Mouse (Mus musculus): ENCODE measurements around the gene Glis3. TPM values are rescaled to one million over a fixed set of nuclear protein-coding genes. Genes with fewer than 3 reads are reported as not detected.

The Glis3 gene
- polyA plus RNA-seq, 1 experiment from 2014 or later = 7.9 TPM

DNA sequence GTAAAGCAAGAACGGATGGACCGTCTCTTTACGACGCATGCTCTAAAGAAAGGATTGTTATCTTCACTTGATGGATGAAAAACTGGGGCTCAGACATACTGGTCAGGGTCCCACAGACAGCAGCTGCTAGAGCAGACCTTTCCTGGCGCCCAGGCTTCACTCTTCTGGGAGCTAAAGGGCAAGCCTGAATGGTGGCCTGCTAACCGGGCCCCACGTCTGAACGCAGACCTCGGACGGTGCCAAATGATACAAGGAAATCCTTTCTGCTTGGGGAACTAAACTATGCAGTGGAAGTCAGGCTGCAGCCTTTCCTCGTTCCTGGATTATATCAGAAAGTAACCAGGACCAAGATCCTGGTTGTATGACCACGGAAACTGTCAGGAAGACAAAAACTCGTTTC is 86.9 kb downstream of the Glis3 start:
- ATAC-seq (ENCODE audit: low FRiP score, low TSS enrichment) = no peak
- no peaks in the 10 kb centered on the region for H3K4me1 ChIP-seq (ENCODE audit: control insufficient read depth, insufficient read depth, low read length)
- no peak overlapping the region for H3K27ac ChIP-seq (ENCODE audit: low read depth, low read length)
- no peaks in the 10 kb centered on the region for H3K27me3 ChIP-seq (ENCODE audit: control insufficient read depth, insufficient read depth, low read length)
- no peak overlapping the region for H3K9ac ChIP-seq (ENCODE audit: low read depth, low read length)
- no peaks in the 10 kb centered on the region for H3K36me3 ChIP-seq (ENCODE audit: control insufficient read depth, insufficient read depth, low read length)
- no peak overlapping the region for H3K4me2 ChIP-seq (replicated peaks; ENCODE audit: low read depth, low read length)
- H3K9me3 ChIP-seq (ENCODE audit: control insufficient read depth, low read length) = no peaks in the 10 kb centered on the region
- no peak overlapping the region for H3K4me3 ChIP-seq (ENCODE audit: low read length)
- 64% methylated on average over 13 of the region's 13 CpGs for WGBS

DNA sequence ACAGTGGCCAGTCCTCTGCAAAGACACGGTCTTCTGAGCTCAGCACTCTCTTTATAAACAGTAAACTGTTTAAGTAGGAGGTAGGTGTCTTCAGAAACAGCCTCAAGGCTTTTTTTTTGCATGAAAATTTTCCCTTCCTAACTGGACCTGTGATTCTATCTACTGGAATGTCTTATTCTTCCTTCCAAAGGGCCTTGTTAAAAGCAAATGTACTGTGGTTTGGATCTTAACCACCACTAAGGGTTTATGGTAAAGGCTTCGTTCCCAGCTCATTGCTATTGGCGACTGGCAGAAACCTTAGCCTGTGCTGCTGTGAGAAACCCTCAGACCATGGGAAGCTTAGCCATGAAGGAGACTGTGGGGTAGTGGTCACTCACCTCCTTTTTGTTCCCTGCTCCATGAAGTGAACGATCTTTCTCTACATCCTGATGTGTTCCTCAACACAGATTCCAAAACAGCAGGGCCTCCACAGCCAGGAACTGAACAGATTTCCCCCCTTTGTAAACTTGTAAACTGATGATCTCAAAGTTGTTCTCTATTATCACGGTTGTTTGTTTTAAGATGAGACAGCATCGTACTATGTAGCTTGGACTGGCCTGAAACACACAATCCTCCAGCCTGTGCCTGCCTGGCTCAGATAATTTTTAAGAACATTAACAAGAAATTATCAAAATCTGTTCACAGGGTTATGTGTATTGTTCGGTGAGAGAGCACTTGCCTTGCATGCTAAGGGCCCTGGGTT is 88.0 kb downstream of the Glis3 start:
- no peak overlapping the region for H3K9ac ChIP-seq (ENCODE audit: low read depth, low read length)
- H3K4me1 ChIP-seq (ENCODE audit: control insufficient read depth, insufficient read depth, low read length) = no peaks in the 10 kb centered on the region
- H3K4me3 ChIP-seq (ENCODE audit: low read length) = no peak overlapping the region
- no peak for ATAC-seq (ENCODE audit: low FRiP score, low TSS enrichment)
- H3K4me2 ChIP-seq (replicated peaks; ENCODE audit: low read depth, low read length) = no peak overlapping the region
- H3K9me3 ChIP-seq (ENCODE audit: control insufficient read depth, low read length) = no peaks in the 10 kb centered on the region
- no peaks in the 10 kb centered on the region for H3K36me3 ChIP-seq (ENCODE audit: control insufficient read depth, insufficient read depth, low read length)
- WGBS = 85% methylated on average over 7 of the region's 7 CpGs
- H3K27me3 ChIP-seq (ENCODE audit: control insufficient read depth, insufficient read depth, low read length) = no peaks in the 10 kb centered on the region
- H3K27ac ChIP-seq (ENCODE audit: low read depth, low read length) = no peak overlapping the region

DNA sequence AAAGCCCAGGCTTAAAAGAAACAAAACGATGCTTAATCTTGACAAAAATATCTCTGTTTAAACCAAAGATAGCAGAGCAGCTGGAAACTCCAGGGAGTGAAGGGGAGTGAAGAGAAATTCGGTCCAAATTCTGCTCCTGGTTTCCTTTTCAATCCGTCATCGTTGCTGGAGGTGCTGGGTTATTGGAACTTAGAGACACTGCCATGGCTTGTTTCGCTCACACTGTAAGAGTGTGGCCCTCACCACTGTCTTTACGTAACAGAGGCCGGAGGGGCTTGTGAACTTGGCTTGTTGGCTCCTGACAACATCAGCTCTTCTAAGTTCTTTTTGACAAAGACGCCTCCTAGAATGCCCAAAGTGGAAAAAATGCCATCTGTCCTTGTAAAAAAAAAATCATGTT is 99.4 kb downstream of the Glis3 start:
- no peaks in the 10 kb centered on the region for H3K9me3 ChIP-seq (ENCODE audit: control insufficient read depth, low read length)
- ATAC-seq (ENCODE audit: low FRiP score, low TSS enrichment) = no peak
- H3K9ac ChIP-seq (ENCODE audit: low read depth, low read length) = no peak overlapping the region
- H3K4me3 ChIP-seq (ENCODE audit: low read length) = no peak overlapping the region
- no peaks in the 10 kb centered on the region for H3K27me3 ChIP-seq (ENCODE audit: control insufficient read depth, insufficient read depth, low read length)
- no peak overlapping the region for H3K27ac ChIP-seq (ENCODE audit: low read depth, low read length)
- 0 out of 2 replicates have a peak, but pooled peaks cover 4% of the 10 kb centered on the region for H3K4me1 ChIP-seq (ENCODE audit: control insufficient read depth, insufficient read depth, low read length)
- H3K4me2 ChIP-seq (replicated peaks; ENCODE audit: low read depth, low read length) = no peak overlapping the region
- no peaks in the 10 kb centered on the region for H3K36me3 ChIP-seq (ENCODE audit: control insufficient read depth, insufficient read depth, low read length)
- WGBS = 70% methylated on average over 8 of the region's 8 CpGs

DNA sequence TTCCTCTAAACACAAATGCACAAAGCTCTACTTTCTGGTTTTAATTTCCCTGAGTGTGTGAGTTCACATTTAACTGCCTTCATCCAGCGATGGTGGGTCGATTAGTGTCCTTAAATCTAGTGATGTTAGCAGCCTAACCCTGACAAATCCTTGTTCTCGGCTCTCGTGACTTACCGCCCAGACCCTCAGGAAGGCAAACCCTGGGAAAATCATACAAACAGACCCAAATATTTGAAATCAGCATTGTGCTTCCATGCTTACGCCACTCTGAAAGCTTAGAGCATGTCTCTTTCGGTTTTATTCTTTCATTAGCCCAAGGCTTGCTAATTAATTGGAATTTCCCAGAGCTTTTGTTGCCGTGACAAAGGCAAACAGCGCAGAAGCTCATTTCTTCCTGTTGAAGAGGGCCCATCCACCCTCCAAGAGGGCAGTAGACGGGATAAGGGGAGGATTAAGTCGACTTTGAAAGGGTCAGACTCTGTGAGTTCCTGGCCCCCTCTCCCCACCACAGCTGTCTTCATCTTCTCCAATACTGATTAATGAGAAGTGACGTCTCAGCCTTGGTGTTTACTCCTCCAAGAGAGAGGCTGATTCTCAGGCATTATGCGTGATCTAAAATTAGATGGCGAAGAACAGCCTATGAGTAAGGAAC is 100.0 kb downstream of the Glis3 start:
- Histone ChIP-seq H3K9ac (ENCODE audit: low read depth, low read length) (no peak overlapping the region), H3K27ac (ENCODE audit: low read depth, low read length) (no peak overlapping the region), H3K4me2 (replicated peaks; ENCODE audit: low read depth, low read length) (no peak overlapping the region; the same call in 1 of the 2 replicates), H3K27me3 (ENCODE audit: control insufficient read depth, insufficient read depth, low read length) (no peaks in the 10 kb centered on the region), H3K9me3 (ENCODE audit: control insufficient read depth, low read length) (no peaks in the 10 kb centered on the region), H3K4me1 (ENCODE audit: control insufficient read depth, insufficient read depth, low read length) (0 out of 2 replicates have a peak, but pooled peaks cover 4% of the 10 kb centered on the region), H3K4me3 (ENCODE audit: low read length) (no peak overlapping the region), H3K36me3 (ENCODE audit: control insufficient read depth, insufficient read depth, low read length) (no peaks in the 10 kb centered on the region)
- 59% methylated on average over 14 of the region's 14 CpGs for WGBS
- 0 out of 2 replicates have a peak, but pooled peaks have one; percentile 52 for ATAC-seq (ENCODE audit: low FRiP score, low TSS enrichment)

DNA sequence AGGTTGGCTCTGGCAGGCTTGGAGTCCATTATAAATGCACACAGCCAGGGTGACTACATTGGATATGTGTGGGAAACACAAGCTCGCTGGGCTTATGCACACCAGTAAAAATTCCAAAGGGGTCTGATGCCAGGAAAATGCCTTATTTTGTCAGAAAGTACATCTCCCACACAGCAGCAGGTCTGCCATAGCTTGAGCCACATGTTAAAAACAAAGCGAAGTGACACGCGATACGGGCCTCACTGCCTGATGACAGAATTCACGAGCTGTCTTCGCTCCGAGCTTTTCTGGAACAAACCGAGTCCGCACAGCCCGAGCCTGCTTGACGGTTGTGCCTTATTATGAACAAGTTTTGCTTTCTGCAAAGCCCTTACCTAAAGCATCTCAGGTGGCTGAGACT is 102.9 kb downstream of the Glis3 start:
- 66% methylated on average over 12 of the region's 12 CpGs for WGBS
- no peak overlapping the region for H3K9ac ChIP-seq (ENCODE audit: low read depth, low read length)
- no peak overlapping the region for H3K4me3 ChIP-seq (ENCODE audit: low read length)
- H3K4me2 ChIP-seq (replicated peaks; ENCODE audit: low read depth, low read length) = no peak overlapping the region
- ATAC-seq (ENCODE audit: low FRiP score, low TSS enrichment) = no peak
- H3K4me1 ChIP-seq (ENCODE audit: control insufficient read depth, insufficient read depth, low read length) = 0 out of 2 replicates have a peak, but pooled peaks cover 4% of the 10 kb centered on the region
- H3K36me3 ChIP-seq (ENCODE audit: control insufficient read depth, insufficient read depth, low read length) = no peaks in the 10 kb centered on the region
- no peaks in the 10 kb centered on the region for H3K9me3 ChIP-seq (ENCODE audit: control insufficient read depth, low read length)
- no peak overlapping the region for H3K27ac ChIP-seq (ENCODE audit: low read depth, low read length)
- H3K27me3 ChIP-seq (ENCODE audit: control insufficient read depth, insufficient read depth, low read length) = no peaks in the 10 kb centered on the region

DNA sequence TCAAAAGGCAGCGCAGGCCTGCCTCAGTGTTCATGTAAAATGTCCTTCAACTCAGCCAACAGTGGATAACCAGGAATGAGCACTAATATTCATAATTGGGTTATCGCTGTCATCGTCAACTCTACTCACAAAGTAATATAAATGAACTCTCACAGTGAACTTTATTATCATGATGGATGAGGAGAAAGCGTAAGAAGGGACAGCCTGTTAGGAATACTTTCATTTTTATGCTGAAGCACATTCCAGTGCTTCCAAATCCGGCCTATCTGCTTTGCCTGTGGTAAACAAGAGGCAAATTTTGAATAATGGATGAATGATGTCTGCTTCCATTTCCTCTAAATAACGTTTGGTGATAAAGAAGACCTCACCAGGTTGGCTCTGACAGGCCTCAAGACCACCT is 103.3 kb downstream of the Glis3 start:
- no peaks in the 10 kb centered on the region for H3K36me3 ChIP-seq (ENCODE audit: control insufficient read depth, insufficient read depth, low read length)
- H3K9ac ChIP-seq (ENCODE audit: low read depth, low read length) = no peak overlapping the region
- H3K4me2 ChIP-seq (replicated peaks; ENCODE audit: low read depth, low read length) = no peak overlapping the region
- ATAC-seq (ENCODE audit: low FRiP score, low TSS enrichment) = no peak
- no peaks in the 10 kb centered on the region for H3K27me3 ChIP-seq (ENCODE audit: control insufficient read depth, insufficient read depth, low read length)
- 86% methylated on average over 6 of the region's 6 CpGs for WGBS
- no peak overlapping the region for H3K27ac ChIP-seq (ENCODE audit: low read depth, low read length)
- H3K4me1 ChIP-seq (ENCODE audit: control insufficient read depth, insufficient read depth, low read length) = 0 out of 2 replicates have a peak, but pooled peaks cover 4% of the 10 kb centered on the region
- no peaks in the 10 kb centered on the region for H3K9me3 ChIP-seq (ENCODE audit: control insufficient read depth, low read length)
- no peak overlapping the region for H3K4me3 ChIP-seq (ENCODE audit: low read length)

DNA sequence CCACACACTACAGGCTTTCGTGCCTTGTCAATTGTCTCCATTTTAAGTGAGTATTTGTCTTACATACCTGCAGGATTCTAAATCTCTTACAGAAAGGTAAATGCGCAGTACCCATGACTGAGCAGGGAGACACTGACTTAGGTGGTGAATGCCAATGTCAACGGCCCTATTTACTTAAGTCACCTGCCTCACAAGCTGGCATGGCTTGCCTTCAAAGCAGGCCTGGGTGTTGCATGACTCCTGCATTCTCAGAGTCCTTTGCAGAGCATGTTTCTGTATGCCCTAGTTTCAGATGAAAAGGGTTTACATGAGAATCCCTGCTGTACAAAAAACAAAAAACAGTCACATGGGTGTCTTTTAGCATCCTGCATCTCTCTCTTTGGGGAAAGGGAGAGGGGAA is 106.2 kb downstream of the Glis3 start:
- Histone ChIP-seq H3K9ac (ENCODE audit: low read depth, low read length) (no peak overlapping the region), H3K9me3 (ENCODE audit: control insufficient read depth, low read length) (no peaks in the 10 kb centered on the region), H3K4me2 (replicated peaks; ENCODE audit: low read depth, low read length) (no peak overlapping the region), H3K4me3 (ENCODE audit: low read length) (no peak overlapping the region), H3K4me1 (ENCODE audit: control insufficient read depth, insufficient read depth, low read length) (no peaks in the 10 kb centered on the region), H3K27ac (ENCODE audit: low read depth, low read length) (no peak overlapping the region), H3K27me3 (ENCODE audit: control insufficient read depth, insufficient read depth, low read length) (no peaks in the 10 kb centered on the region), H3K36me3 (ENCODE audit: control insufficient read depth, insufficient read depth, low read length) (no peaks in the 10 kb centered on the region)
- no peak for ATAC-seq (ENCODE audit: low FRiP score, low TSS enrichment)
- 92% methylated on average over 3 of the region's 3 CpGs for WGBS

DNA sequence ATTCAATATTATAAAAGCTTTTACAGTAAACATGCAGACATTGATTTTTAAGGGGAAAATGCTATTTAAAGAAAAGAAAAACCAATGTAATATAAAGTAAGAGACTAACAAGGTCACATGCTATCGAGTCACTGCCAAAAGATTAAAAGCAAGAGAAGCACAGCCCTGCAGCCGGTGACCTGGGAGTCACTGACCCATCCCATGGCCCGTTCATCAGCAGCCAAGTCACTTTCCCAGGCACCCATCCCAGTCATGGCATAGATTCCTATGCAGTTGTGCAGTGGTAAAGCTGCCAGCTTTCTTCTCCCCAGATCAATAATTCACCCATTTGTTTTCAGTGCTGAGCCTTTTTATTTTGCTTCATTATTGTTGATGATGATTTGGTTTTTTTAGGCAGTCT is 110.0 kb downstream of the Glis3 start:
- H3K9ac ChIP-seq (ENCODE audit: low read depth, low read length) = no peak overlapping the region
- no peak overlapping the region for H3K4me3 ChIP-seq (ENCODE audit: low read length)
- H3K36me3 ChIP-seq (ENCODE audit: control insufficient read depth, insufficient read depth, low read length) = no peaks in the 10 kb centered on the region
- no peaks in the 10 kb centered on the region for H3K9me3 ChIP-seq (ENCODE audit: control insufficient read depth, low read length)
- H3K27ac ChIP-seq (ENCODE audit: low read depth, low read length) = no peak overlapping the region
- H3K4me2 ChIP-seq (replicated peaks; ENCODE audit: low read depth, low read length) = no peak overlapping the region
- ATAC-seq (ENCODE audit: low FRiP score, low TSS enrichment) = no peak
- H3K27me3 ChIP-seq (ENCODE audit: control insufficient read depth, insufficient read depth, low read length) = no peaks in the 10 kb centered on the region
- 0 out of 2 replicates have a peak, but pooled peaks cover 4% of the 10 kb centered on the region for H3K4me1 ChIP-seq (ENCODE audit: control insufficient read depth, insufficient read depth, low read length)
- WGBS = 23% methylated on average over 3 of the region's 3 CpGs

DNA sequence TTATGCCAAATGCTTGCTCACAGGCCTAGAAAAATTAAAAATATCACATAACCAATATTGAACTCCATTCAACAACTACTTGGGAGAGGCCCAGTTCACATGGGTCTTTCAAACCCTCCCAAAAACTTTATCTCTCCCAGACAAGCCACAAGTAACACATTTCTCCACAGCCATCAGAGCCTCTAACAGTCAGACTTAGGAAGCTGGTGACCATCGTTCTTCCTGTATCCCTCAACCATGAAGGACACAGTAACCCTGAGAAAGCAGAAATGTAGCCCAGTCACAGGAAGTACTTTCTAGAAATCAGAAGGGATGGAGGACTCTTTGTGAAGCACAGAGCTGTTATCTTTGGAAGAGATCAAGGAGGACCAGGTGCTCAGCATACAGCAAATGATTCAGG is 112.8 kb downstream of the Glis3 start:
- no peak for ATAC-seq (ENCODE audit: low FRiP score, low TSS enrichment)
- Histone ChIP-seq H3K27ac (ENCODE audit: low read depth, low read length) (no peak overlapping the region), H3K9me3 (ENCODE audit: control insufficient read depth, low read length) (no peaks in the 10 kb centered on the region), H3K4me2 (replicated peaks; ENCODE audit: low read depth, low read length) (no peak overlapping the region), H3K9ac (ENCODE audit: low read depth, low read length) (no peak overlapping the region), H3K4me1 (ENCODE audit: control insufficient read depth, insufficient read depth, low read length) (0 out of 2 replicates have a peak, but pooled peaks cover 4% of the 10 kb centered on the region), H3K27me3 (ENCODE audit: control insufficient read depth, insufficient read depth, low read length) (no peaks in the 10 kb centered on the region), H3K36me3 (ENCODE audit: control insufficient read depth, insufficient read depth, low read length) (no peaks in the 10 kb centered on the region), H3K4me3 (ENCODE audit: low read length) (no peak overlapping the region)
- 69% methylated on average over 1 of the region's 1 CpGs for WGBS

Measured in kidney, embryonic 14.5 days (tissue).